Mouse (Mus musculus) lung, embryonic 14.5 days (tissue): ENCODE data around the gene Amh. TPM values are rescaled to one million over a fixed set of nuclear protein-coding genes. Genes with fewer than 3 reads are reported as not detected.
"Not testable (repeated sequence)": the region's sequence is repeated elsewhere in the genome, so short reads cannot be mapped to it uniquely, and the experiment has no call there.

Experiments
- ATAC-seq: fragments of 200-750 bp; cut with Nextera tagmentation; 2 replicates; pipeline ENCODE4 v1.8.0; 2017; ENCODE audit warnings: mild to moderate bottlenecking, moderate TSS enrichment, moderate library complexity; ENCODE audit not compliant: insufficient read depth
- DNase-seq: peaks from one replicate; pipeline ENCODE4 v3.0.0-alpha.2; 2015
- H3K27ac ChIP-seq: fragments of 300-500 bp; sonication (generic); 2 replicates; pipeline ENCODE4 v1.5.1; 2014; ENCODE audit warnings: low read depth, mild to moderate bottlenecking, moderate library complexity
- H3K27me3 ChIP-seq: fragments of 300-500 bp; sonication (generic); 2 replicates; pipeline ENCODE4 v1.6.1; 2014; ENCODE audit warnings: low read length, control low read depth; ENCODE audit not compliant: insufficient read depth
- H3K36me3 ChIP-seq: fragments of 300-500 bp; sonication (generic); 2 replicates; pipeline ENCODE4 v1.6.1; 2014; ENCODE audit warnings: control low read depth; ENCODE audit not compliant: insufficient read depth
- H3K4me1 ChIP-seq: fragments of 300-500 bp; sonication (generic); 2 replicates; pipeline ENCODE4 v1.6.1; 2014; ENCODE audit warnings: antibody characterized with exemption, control low read depth; ENCODE audit not compliant: insufficient read depth
- H3K4me2 ChIP-seq: fragments of 300-500 bp; sonication (generic); 2 replicates; pipeline ENCODE4 v1.6.1; 2014; ENCODE audit warnings: mild to moderate bottlenecking
- H3K4me3 ChIP-seq: fragments of 300-500 bp; sonication (generic); 2 replicates; pipeline ENCODE4 v1.5.1; 2014; ENCODE audit warnings: low read depth, low read length
- H3K9ac ChIP-seq: fragments of 300-500 bp; sonication (generic); 2 replicates; pipeline ENCODE4 v1.6.1; 2014
- H3K9me3 ChIP-seq: fragments of 300-500 bp; sonication (generic); 2 replicates; pipeline ENCODE4 v1.6.1; 2016; ENCODE audit warnings: low read depth, low read length, control low read depth
- CTCF ChIP-seq: IDR thresholded peaks from 2 replicates; pipeline ENCODE4 v1.5.1; 2016; ENCODE audit warnings: antibody characterized with exemption, low read depth
- WGBS: fragments of 180-500 bp; shearing (Covaris S2); extraction: QIAGEN DNeasy Blood & Tissue Kit; methylation state at CpG from one replicate; pipeline ENCODE4 v1.1.7; 2014; 5-methylcytosine and 5-hydroxymethylcytosine counted together
- polyA plus RNA-seq: library from polyadenylated mRNA; unstranded; fragments of >200 nt; fragmentation: Nextera tagmentation; extraction: Ambion mirVana; gene quantifications from 2 replicates; pipeline ENCODE4 v1.2.1, GENCODE M21; 2014

Gene Amh
- polyA plus RNA-seq, 1 experiment from 2014 or later = 0.14 TPM

- TF ChIP-seq CTCF = no peak
- H3K36me3 ChIP-seq = peaks cover 8% of the 10 kb centered on the region; the same call in 1 of the 2 replicates
- 61% methylated on average over 8 of the region's 8 CpGs for WGBS
- no peaks in the 10 kb centered on the region for H3K4me1 ChIP-seq
- H3K9me3 ChIP-seq = no peaks in the 10 kb centered on the region
- ATAC-seq (no peak), DNase-seq (no peak)
- no peaks in the 10 kb centered on the region for H3K27me3 ChIP-seq
- no peak overlapping the region for H3K9ac ChIP-seq
- H3K4me3 ChIP-seq = no peak overlapping the region
- H3K4me2 ChIP-seq = no peak overlapping the region
- no peak overlapping the region for H3K27ac ChIP-seq
Observed at GRCm38 (mm10) chr10:80823847-80824643, 19.0 kb downstream of the Amh start.

GRCm38 (mm10) chr10:80824827-80825226 lies 19.8 kb downstream of the Amh start:
- no peak for TF ChIP-seq CTCF
- Histone ChIP-seq H3K4me3 (no peak overlapping the region), H3K9me3 (no peaks in the 10 kb centered on the region), H3K4me2 (no peak overlapping the region), H3K27me3 (no peaks in the 10 kb centered on the region), H3K4me1 (no peaks in the 10 kb centered on the region), H3K9ac (no peak overlapping the region), H3K27ac (no peak overlapping the region), H3K36me3 (peaks cover 16% of the 10 kb centered on the region)
- ATAC-seq (no peak), DNase-seq (no peak)
- 58% methylated on average over 2 of the region's 2 CpGs for WGBS

GRCm38 (mm10) chr10:80826151-80827062 lies 21.4 kb downstream of the Amh start, which contains the start of gene Oaz1:
Gene Oaz1, plus strand, starts transcription at chr10:80826656.
- no peaks in the 10 kb centered on the region for H3K9me3 ChIP-seq
- DNase-seq = peak; percentile 100

GRCm38 (mm10) chr10:80827063-80827869 lies 22.2 kb downstream of the Amh start:
- ATAC-seq = no peak
- Histone ChIP-seq H3K4me1 (no peaks in the 10 kb centered on the region), H3K4me2 (peak overlapping the region; percentile 97), H3K27me3 (no peaks in the 10 kb centered on the region), H3K27ac (peak overlapping the region; percentile 89), H3K9ac (peak overlapping the region; percentile 85), H3K9me3 (no peaks in the 10 kb centered on the region), H3K36me3 (peaks cover 24% of the 10 kb centered on the region), H3K4me3 (peak overlapping the region; percentile 65)
- WGBS = 6% methylated on average over 29 of the region's 29 CpGs
- no peak for DNase-seq
- no peak for TF ChIP-seq CTCF

More at GRCm38 (mm10) chr10:80826151-80827062, 21.4 kb downstream of the Amh start, which contains the start of gene Oaz1:
- peak; percentile 97 for ATAC-seq
- H3K27ac ChIP-seq = peak within 1 kb of the TSS; percentile 89
- H3K36me3 ChIP-seq = peaks cover 24% of the 10 kb centered on the region
- peak within 1 kb of the TSS; percentile 85 for H3K9ac ChIP-seq
- no peaks in the 10 kb centered on the region for H3K27me3 ChIP-seq
- peak within 1 kb of the TSS; percentile 97 for H3K4me2 ChIP-seq
- peak within 1 kb of the TSS; percentile 65 for H3K4me3 ChIP-seq
- WGBS = under 1% methylated on average over 77 of the region's 82 CpGs
- no peak for TF ChIP-seq CTCF
- no peaks in the 10 kb centered on the region for H3K4me1 ChIP-seq

GRCm38 (mm10) chr10:80827870-80828420 lies 22.9 kb downstream of the Amh start:
- 64% methylated on average over 8 of the region's 10 CpGs for WGBS
- TF ChIP-seq CTCF = no peak
- Histone ChIP-seq H3K4me2 (peak overlapping the region; percentile 97), H3K27ac (no peak overlapping the region), H3K9ac (peak overlapping the region; percentile 85), H3K9me3 (no peaks in the 10 kb centered on the region), H3K4me1 (no peaks in the 10 kb centered on the region), H3K27me3 (no peaks in the 10 kb centered on the region), H3K36me3 (peaks cover 24% of the 10 kb centered on the region), H3K4me3 (peak overlapping the region; percentile 65)
- no peak for ATAC-seq
- DNase-seq = no peak

GRCm38 (mm10) chr10:80828587-80828986 lies 23.5 kb downstream of the Amh start:
- Histone ChIP-seq H3K4me3 (peak overlapping the region; percentile 65; the same call in 1 of the 2 replicates), H3K4me2 (peak overlapping the region; percentile 97), H3K36me3 (peaks cover 24% of the 10 kb centered on the region)
- WGBS = 79% methylated on average over 9 of the region's 9 CpGs
- not testable (repeated sequence) for H3K27ac ChIP-seq, H3K9ac ChIP-seq, DNase-seq, H3K9me3 ChIP-seq, H3K27me3 ChIP-seq, ATAC-seq, H3K4me1 ChIP-seq
